Mouse (Mus musculus): ENCODE measurements around the gene Clcn1.

- no peak for TF ChIP-seq CHD2 (IDR thresholded peaks at IDR 0.05; ENCODE audit: low read depth, low read length)
- no peak for TF ChIP-seq MAFK (IDR thresholded peaks at IDR 0.05; ENCODE audit: insufficient read depth, low read depth, low read length)
- no peak for TF ChIP-seq HCFC1 (IDR thresholded peaks at IDR 0.05; ENCODE audit: borderline replicate concordance, insufficient read depth, low read length)
- TF ChIP-seq ZNF384 (IDR thresholded peaks at IDR 0.05; ENCODE audit: low read depth, low read length), result no peak
Observed at GRCm38 (mm10) chr6:42342171-42342570, 55.7 kb downstream of the Clcn1 start.

All from ES-E14 (cell line).